Mouse (Mus musculus) midbrain, embryonic 12.5 days (tissue): Measurements from ENCODE around the gene Pdzd7. TPM values are rescaled to one million over a fixed set of nuclear protein-coding genes. Genes with fewer than 3 reads are reported as not detected.

Source experiments
- ATAC-seq: fragments of 200-750 bp; cut with Nextera tagmentation; 2 replicates; pipeline ENCODE4 v1.8.0; 2017; ENCODE audit warnings: low read depth, moderate TSS enrichment, moderate library complexity; ENCODE audit not compliant: low FRiP score
- H3K27ac ChIP-seq: fragments of 300-500 bp; sonication (generic); replicated peaks from 2 replicates; pipeline ENCODE4 v1.5.1; 2016; ENCODE audit warnings: mild to moderate bottlenecking
- H3K27me3 ChIP-seq: fragments of 300-500 bp; sonication (generic); 2 replicates; pipeline ENCODE4 v1.6.1; 2016; ENCODE audit warnings: mild to moderate bottlenecking
- H3K36me3 ChIP-seq: fragments of 300-500 bp; sonication (generic); 2 replicates; pipeline ENCODE4 v1.6.1; 2016
- H3K4me1 ChIP-seq: fragments of 300-500 bp; sonication (generic); 2 replicates; pipeline ENCODE4 v1.6.1; 2016
- H3K4me2 ChIP-seq: fragments of 300-500 bp; sonication (generic); replicated peaks from 2 replicates; pipeline ENCODE4 v1.6.1; 2016; ENCODE audit warnings: mild to moderate bottlenecking, moderate library complexity
- H3K4me3 ChIP-seq: fragments of 300-500 bp; sonication (generic); 2 replicates; pipeline ENCODE4 v1.5.1; 2016; ENCODE audit warnings: mild to moderate bottlenecking
- H3K9ac ChIP-seq: fragments of 300-500 bp; sonication (generic); replicated peaks from 2 replicates; pipeline ENCODE4 v1.6.1; 2016; ENCODE audit warnings: mild to moderate bottlenecking, moderate library complexity
- H3K9me3 ChIP-seq: fragments of 300-500 bp; sonication (generic); 2 replicates; pipeline ENCODE4 v1.6.1; 2016; ENCODE audit warnings: mild to moderate bottlenecking
- WGBS: fragments of 180-500 bp; shearing (Covaris S2); methylation state at CpG from one replicate; pipeline ENCODE4 v1.1.7; 2016; 5-methylcytosine and 5-hydroxymethylcytosine counted together
- polyA plus RNA-seq: library from polyadenylated mRNA; unstranded; fragments of >200 nt; fragmentation: Nextera tagmentation; extraction: Ambion mirVana; gene quantifications from 2 replicates; pipeline ENCODE4 v1.2.1, GENCODE M21; 2016

Pdzd7 gene
- polyA plus RNA-seq, 1 experiment from 2014 or later = 0.84 TPM

GRCm38 (mm10) chr19:45075323-45076035 is 30.0 kb upstream of the Pdzd7 start:
- Histone ChIP-seq H3K36me3 (no peaks in the 10 kb centered on the region), H3K9ac (peak overlapping the region; percentile 63), H3K4me1 (peaks cover 36% of the 10 kb centered on the region), H3K4me2 (peak overlapping the region; percentile 87), H3K27me3 (peaks cover 76% of the 10 kb centered on the region), H3K4me3 (peak overlapping the region; percentile 69), H3K27ac (0 out of 2 replicates have a peak overlapping the region, but pooled peaks have one; percentile 86), H3K9me3 (no peaks in the 10 kb centered on the region)
- WGBS = under 1% methylated on average over 32 of the region's 32 CpGs
- peak; percentile 55 for ATAC-seq

GRCm38 (mm10) chr19:45074580-45075322 is 29.2 kb upstream of the Pdzd7 start, which contains the start of gene Kazald1:
Gene Kazald1, plus strand, starts transcription at chr19:45075241.
- Histone ChIP-seq H3K9ac (peak within 1 kb of the TSS; percentile 63), H3K9me3 (no peaks in the 10 kb centered on the region), H3K4me3 (peak within 1 kb of the TSS; percentile 69), H3K27ac (peak within 1 kb of the TSS; percentile 86), H3K4me1 (peaks cover 29% of the 10 kb centered on the region), H3K36me3 (no peaks in the 10 kb centered on the region), H3K27me3 (peaks cover 70% of the 10 kb centered on the region), H3K4me2 (peak within 1 kb of the TSS; percentile 87)
- peak; percentile 76 for ATAC-seq
- WGBS = under 1% methylated on average over 45 of the region's 45 CpGs

- Histone ChIP-seq H3K36me3 (no peaks in the 10 kb centered on the region), H3K9me3 (no peaks in the 10 kb centered on the region), H3K4me1 (peaks cover 23% of the 10 kb centered on the region), H3K4me2 (peak overlapping the region; percentile 87), H3K9ac (peak overlapping the region; percentile 63), H3K4me3 (peak overlapping the region; percentile 69), H3K27me3 (peaks cover 66% of the 10 kb centered on the region), H3K27ac (peak overlapping the region; percentile 86; the same call in 1 of the 2 replicates)
- 8% methylated on average over 20 of the region's 20 CpGs for WGBS
- ATAC-seq = peak; percentile 39; the same call in 1 of the 2 replicates
Measured at GRCm38 (mm10) chr19:45073871-45074542, 28.5 kb upstream of the Pdzd7 start.

- Histone ChIP-seq H3K9me3 (no peaks in the 10 kb centered on the region), H3K27ac (no peak overlapping the region), H3K36me3 (no peaks in the 10 kb centered on the region), H3K4me2 (no peak overlapping the region), H3K9ac (no peak overlapping the region), H3K4me3 (no peak overlapping the region), H3K27me3 (peaks cover 72% of the 10 kb centered on the region), H3K4me1 (peaks cover 12% of the 10 kb centered on the region; the same call in 1 of the 2 replicates)
- 79% methylated on average over 7 of the region's 7 CpGs for WGBS
- no peak for ATAC-seq
Measured at GRCm38 (mm10) chr19:45067758-45068510, 22.4 kb upstream of the Pdzd7 start.

- Histone ChIP-seq H3K9ac (no peak overlapping the region), H3K36me3 (no peaks in the 10 kb centered on the region), H3K9me3 (no peaks in the 10 kb centered on the region), H3K27ac (no peak overlapping the region), H3K27me3 (peaks cover 69% of the 10 kb centered on the region), H3K4me2 (no peak overlapping the region), H3K4me1 (peaks cover 12% of the 10 kb centered on the region; the same call in 1 of the 2 replicates), H3K4me3 (no peak overlapping the region)
- 18% methylated on average over 17 of the region's 17 CpGs for WGBS
- no peak for ATAC-seq
Measured at GRCm38 (mm10) chr19:45067170-45067569, 21.7 kb upstream of the Pdzd7 start.

- H3K4me1 ChIP-seq = peaks cover 12% of the 10 kb centered on the region; the same call in 1 of the 2 replicates
- no peak overlapping the region for H3K9ac ChIP-seq
- H3K27ac ChIP-seq = no peak overlapping the region
- no peak overlapping the region for H3K4me3 ChIP-seq
- H3K27me3 ChIP-seq = peaks cover 56% of the 10 kb centered on the region
- ATAC-seq = no peak
- H3K36me3 ChIP-seq = no peaks in the 10 kb centered on the region
- no peak overlapping the region for H3K4me2 ChIP-seq
- 5% methylated on average over 21 of the region's 21 CpGs for WGBS
- H3K9me3 ChIP-seq = no peaks in the 10 kb centered on the region
Measured at GRCm38 (mm10) chr19:45065226-45065625, 19.7 kb upstream of the Pdzd7 start.

- Histone ChIP-seq H3K4me2 (peak overlapping the region; percentile 34), H3K4me1 (peaks cover 19% of the 10 kb centered on the region), H3K4me3 (0 out of 2 replicates have a peak overlapping the region, but pooled peaks have one; percentile 13), H3K36me3 (no peaks in the 10 kb centered on the region), H3K27me3 (peaks cover 51% of the 10 kb centered on the region), H3K9ac (no peak overlapping the region), H3K27ac (no peak overlapping the region), H3K9me3 (no peaks in the 10 kb centered on the region)
- ATAC-seq = peak; percentile 44; the same call in 1 of the 2 replicates
- WGBS = 46% methylated on average over 20 of the region's 20 CpGs
Measured at GRCm38 (mm10) chr19:45063565-45064292, 18.2 kb upstream of the Pdzd7 start.

GRCm38 (mm10) chr19:45058841-45059240 is 13.3 kb upstream of the Pdzd7 start:
- Histone ChIP-seq H3K27ac (peak overlapping the region; percentile 97), H3K36me3 (peaks cover 8% of the 10 kb centered on the region; the same call in 1 of the 2 replicates), H3K27me3 (0 out of 2 replicates have a peak, but pooled peaks cover 2% of the 10 kb centered on the region), H3K9me3 (no peaks in the 10 kb centered on the region), H3K4me1 (peaks cover 26% of the 10 kb centered on the region), H3K9ac (peak overlapping the region; percentile 72), H3K4me3 (peak overlapping the region; percentile 56), H3K4me2 (peak overlapping the region; percentile 78)
- ATAC-seq = 0 out of 2 replicates have a peak, but pooled peaks have one; percentile 0
- under 1% methylated on average over 14 of the region's 14 CpGs for WGBS

GRCm38 (mm10) chr19:45058113-45058839 is 12.8 kb upstream of the Pdzd7 start:
- under 1% methylated on average over 34 of the region's 34 CpGs for WGBS
- H3K27me3 ChIP-seq = no peaks in the 10 kb centered on the region
- H3K9ac ChIP-seq = peak overlapping the region; percentile 72
- H3K27ac ChIP-seq = peak overlapping the region; percentile 97
- peak overlapping the region; percentile 78 for H3K4me2 ChIP-seq
- peaks cover 24% of the 10 kb centered on the region for H3K4me1 ChIP-seq
- peaks cover 11% of the 10 kb centered on the region; the same call in 1 of the 2 replicates for H3K36me3 ChIP-seq
- H3K9me3 ChIP-seq = no peaks in the 10 kb centered on the region
- H3K4me3 ChIP-seq = peak overlapping the region; percentile 56
- peak; percentile 94 for ATAC-seq

GRCm38 (mm10) chr19:45057724-45058112 is 12.2 kb upstream of the Pdzd7 start:
- peak overlapping the region; percentile 97 for H3K27ac ChIP-seq
- H3K27me3 ChIP-seq = no peaks in the 10 kb centered on the region
- H3K4me2 ChIP-seq = peak overlapping the region; percentile 78
- peaks cover 24% of the 10 kb centered on the region for H3K4me1 ChIP-seq
- peaks cover 13% of the 10 kb centered on the region; the same call in 1 of the 2 replicates for H3K36me3 ChIP-seq
- H3K9me3 ChIP-seq = no peaks in the 10 kb centered on the region
- WGBS = 48% methylated on average over 7 of the region's 7 CpGs
- no peak for ATAC-seq
- peak overlapping the region; percentile 56 for H3K4me3 ChIP-seq
- H3K9ac ChIP-seq = peak overlapping the region; percentile 60
